Mouse (Mus musculus) left cerebral cortex, adult 18-20 months (tissue): ENCODE measurements around the gene Crtc3. TPM values are rescaled to one million over a fixed set of nuclear protein-coding genes. Genes with fewer than 3 reads are reported as not detected.
A peak's percentile ranks its signal among the peaks of the same experiment; 100 is the strongest.

Source experiments
- DNase-seq, 2 experiments: peaks; one replicate each; pipeline ENCODE4 v3.0.0; 2021 to 2022; ENCODE audit warnings: low spot score in 2 of 2, mixed read lengths in 1 of 2
- total RNA-seq, 2 experiments: library from RNA; stranded (reverse); gene quantifications; 2 replicates each; pipeline ENCODE4 v1.2.3; 2021

The Crtc3 gene
- total RNA-seq, 2 experiments from 2014 or later = 14.4 to 14.5 TPM

DNA sequence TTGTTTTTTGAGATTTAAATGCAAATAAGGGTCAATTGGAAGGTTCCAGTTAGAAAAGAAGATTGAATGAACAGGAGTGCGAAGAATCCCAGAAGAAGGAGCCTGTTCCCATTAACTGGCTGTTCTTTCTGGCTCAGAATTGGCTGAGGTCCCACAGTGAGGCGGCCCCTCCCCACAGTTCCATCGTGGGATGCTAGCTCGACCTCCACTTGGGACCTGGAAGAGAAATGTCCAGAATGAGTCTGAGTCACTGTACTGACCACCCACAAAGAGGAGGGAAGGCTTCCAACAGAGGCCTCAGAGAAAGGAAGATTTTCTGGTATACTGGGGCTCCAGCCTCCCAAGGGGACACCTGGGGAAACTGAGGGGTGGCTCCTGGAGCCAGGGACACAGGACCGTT, 130.1 kb downstream of the Crtc3 start:
- no peak for DNase-seq

- no peak for DNase-seq
These were observed 130.6 kb downstream of the Crtc3 start for GRCm38 (mm10) chr7:80558101-80558500.

- no peak for DNase-seq
These were observed 131.5 kb downstream of the Crtc3 start for GRCm38 (mm10) chr7:80557161-80557560.

DNA sequence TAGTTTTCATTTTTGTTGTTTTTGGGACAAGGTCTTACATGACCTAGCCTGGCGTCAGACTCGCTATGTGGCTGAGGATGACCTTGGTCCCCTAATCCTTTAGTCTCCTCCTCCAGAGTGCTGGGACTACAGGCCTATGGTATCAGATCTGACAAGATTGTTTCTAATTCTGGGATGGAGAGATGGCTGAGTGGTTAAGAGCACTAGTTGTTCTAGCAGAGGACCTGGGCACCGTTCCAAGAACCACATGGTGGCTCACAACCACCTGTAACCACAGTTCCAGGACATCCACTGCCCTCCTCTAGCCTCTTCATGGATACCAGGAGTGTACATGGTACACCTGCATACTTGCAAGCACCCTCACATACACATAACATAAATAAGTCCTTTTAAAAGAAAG, 132.5 kb downstream of the Crtc3 start:
- no peak for DNase-seq

DNA sequence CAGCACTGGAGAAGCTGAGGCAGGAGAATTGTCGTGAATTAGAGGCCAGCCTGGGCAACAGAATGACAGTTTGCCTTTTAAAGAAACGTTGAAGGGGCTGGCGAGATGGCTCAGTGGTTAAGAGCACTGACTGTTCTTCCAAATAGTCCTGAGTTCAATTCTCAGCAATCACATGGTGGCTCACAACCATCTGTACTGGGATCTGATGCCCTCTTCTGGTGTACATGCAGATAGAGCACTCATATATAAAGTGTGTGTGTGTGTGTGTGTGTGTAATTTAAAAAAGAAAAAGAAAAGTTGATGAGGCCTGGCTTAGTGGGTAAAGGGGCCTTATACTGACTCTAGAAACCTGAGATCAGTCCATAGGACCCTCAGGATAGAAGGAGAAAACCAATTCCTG, 133.5 kb downstream of the Crtc3 start:
- no peak for DNase-seq

GRCm38 (mm10) chr7:80554180-80555021, 134.3 kb downstream of the Crtc3 start:
- peak; percentile 23 to 48 for DNase-seq

- DNase-seq = no peak
These were observed 140.0 kb downstream of the Crtc3 start for GRCm38 (mm10) chr7:80548513-80549260.

DNA sequence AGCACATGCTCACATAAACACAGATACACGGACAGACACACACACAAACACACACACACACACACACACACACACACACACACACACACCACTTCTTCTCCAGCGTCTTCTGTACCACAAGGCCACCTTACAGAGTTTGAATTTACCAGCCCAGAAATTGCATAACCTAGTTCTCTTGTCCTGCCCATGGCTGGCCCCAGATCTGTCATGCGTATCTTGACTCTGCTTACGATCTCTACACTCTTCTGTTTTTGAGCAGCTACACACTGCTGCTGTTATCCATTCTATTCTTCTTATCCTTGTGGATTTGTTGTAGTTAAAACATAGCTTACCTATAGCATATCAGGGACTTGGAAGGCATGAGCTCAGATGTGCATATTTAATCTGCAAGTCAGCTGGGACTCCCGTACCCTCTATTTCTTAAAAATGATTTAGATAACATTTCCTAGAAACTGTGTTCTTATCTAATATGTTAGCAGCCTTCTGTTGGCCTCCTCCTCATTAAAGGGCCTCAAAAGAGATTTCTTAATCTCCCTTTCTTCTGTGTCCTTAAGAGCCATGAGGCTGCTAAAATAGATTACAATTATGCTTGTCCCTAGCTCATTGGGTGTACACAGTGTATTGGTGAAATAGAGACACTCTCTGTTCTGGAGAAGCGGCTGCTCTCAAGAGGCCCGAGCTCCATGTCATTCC, 146.4 kb downstream of the Crtc3 start:
- no peak for DNase-seq

GRCm38 (mm10) chr7:80539581-80539980, 149.1 kb downstream of the Crtc3 start:
- no peak for DNase-seq

Other genes starting within 250 kb of the Crtc3 start
- gene Blm, start 153.8 kb downstream of the Crtc3 start, total RNA-seq = 1 to 10 TPM; 4.4 to 4.6 TPM
- gene Iqgap1, start 137.1 kb upstream of the Crtc3 start, total RNA-seq = 10 to 100 TPM; 22.6 to 23.3 TPM
- gene Zscan2, start 172.0 kb upstream of the Crtc3 start, total RNA-seq = 10 to 100 TPM; 15.9 to 17.0 TPM
- 10 to 100 TPM; 27.5 to 29.9 TPM for gene Wdr73, start 212.4 kb upstream of the Crtc3 start, total RNA-seq
- gene Nmb, start 216.2 kb upstream of the Crtc3 start, total RNA-seq = 1 to 10 TPM; 5.3 to 6.0 TPM